Mouse (Mus musculus) bone marrow, adult 2 months (tissue): ENCODE results near the gene Adgrb3. TPM values are rescaled to one million over a fixed set of nuclear protein-coding genes. Genes with fewer than 3 reads are reported as not detected.

Experiments
- H3K27ac ChIP-seq: fragments of 200-500 bp; 2 replicates; pipeline ENCODE4 v1.5.1; 2012; ENCODE audit warnings: low read depth, mild to moderate bottlenecking, control low read depth, inconsistent platforms, low read length; ENCODE audit not compliant: control insufficient read depth, poor library complexity, insufficient read depth
- H3K4me1 ChIP-seq: fragments of 200-500 bp; 2 replicates; pipeline ENCODE4 v1.6.1; 2011; ENCODE audit warnings: low read length; ENCODE audit not compliant: control insufficient read depth, insufficient read depth
- H3K4me3 ChIP-seq: fragments of 200-500 bp; replicated peaks from 2 replicates; pipeline ENCODE3; 2011; ENCODE audit warnings: mild to moderate bottlenecking, low read depth, low read length, control low read depth; ENCODE audit not compliant: control insufficient read depth
- CTCF ChIP-seq: fragments of 200-500 bp; IDR thresholded peaks from 2 replicates; pipeline ENCODE4 v1.5.1; 2011; ENCODE audit warnings: low read length, control low read depth; ENCODE audit not compliant: control insufficient read depth, insufficient read depth
- POLR2A ChIP-seq: fragments of 200-500 bp; IDR thresholded peaks from 2 replicates; pipeline ENCODE4 v1.6.1; 2011; ENCODE audit warnings: low read depth, mild to moderate bottlenecking, control low read depth, low read length, borderline replicate concordance; ENCODE audit not compliant: control insufficient read depth
- WGBS: fragments of 180-500 bp; shearing (Covaris S2); methylation state at CpG from one replicate; pipeline ENCODE4 v1.1.7; 2018; 5-methylcytosine and 5-hydroxymethylcytosine counted together
- polyA plus RNA-seq: library from polyadenylated mRNA; stranded (reverse); fragments of >200 nt; gene quantifications from 2 replicates; pipeline ENCODE4 v1.2.4, GENCODE M21; 2011; ENCODE audit warnings: low replicate concordance; ENCODE audit not compliant: missing spikeins, insufficient read depth, insufficient read length

Adgrb3 gene
- polyA plus RNA-seq, 1 experiment, result 0.35 TPM

GRCm38 (mm10) chr1:25180615-25181014 is 648.9 kb downstream of the Adgrb3 start:
- TF ChIP-seq POLR2A (no peak), CTCF (no peak)
- Histone ChIP-seq H3K27ac (no peak overlapping the region), H3K4me3 (no peak overlapping the region), H3K4me1 (no peaks in the 10 kb centered on the region)
- 63% methylated on average over 6 of the region's 6 CpGs for WGBS

GRCm38 (mm10) chr1:25179860-25180582 is 649.5 kb downstream of the Adgrb3 start:
- 58% methylated on average over 9 of the region's 9 CpGs for WGBS
- TF ChIP-seq POLR2A, result no peak
- TF ChIP-seq CTCF, result no peak
- no peak overlapping the region for H3K27ac ChIP-seq
- no peaks in the 10 kb centered on the region for H3K4me1 ChIP-seq
- H3K4me3 ChIP-seq, result no peak overlapping the region

GRCm38 (mm10) chr1:25178347-25179130 is 651.0 kb downstream of the Adgrb3 start:
- H3K4me3 ChIP-seq, result no peak overlapping the region
- WGBS, result 48% methylated on average over 21 of the region's 21 CpGs
- TF ChIP-seq POLR2A (no peak), CTCF (no peak)
- H3K4me1 ChIP-seq, result no peaks in the 10 kb centered on the region
- H3K27ac ChIP-seq, result no peak overlapping the region

GRCm38 (mm10) chr1:25167120-25167519 is 662.4 kb downstream of the Adgrb3 start:
- no peaks in the 10 kb centered on the region for H3K4me1 ChIP-seq
- no peak overlapping the region for H3K27ac ChIP-seq
- no peak overlapping the region for H3K4me3 ChIP-seq
- WGBS, result 80% methylated on average over 5 of the region's 5 CpGs
- TF ChIP-seq CTCF (no peak), POLR2A (no peak)

- no peak for TF ChIP-seq CTCF
- TF ChIP-seq POLR2A, result no peak
- 71% methylated on average over 11 of the region's 11 CpGs for WGBS
- no peak overlapping the region for H3K4me3 ChIP-seq
- no peak overlapping the region for H3K27ac ChIP-seq
- no peaks in the 10 kb centered on the region for H3K4me1 ChIP-seq
These were observed 663.3 kb downstream of the Adgrb3 start for GRCm38 (mm10) chr1:25166036-25166796.

- no peak for TF ChIP-seq CTCF
- no peak for TF ChIP-seq POLR2A
- WGBS, result 72% methylated on average over 6 of the region's 6 CpGs
- no peak overlapping the region for H3K4me3 ChIP-seq
- no peak overlapping the region for H3K27ac ChIP-seq
- H3K4me1 ChIP-seq, result no peaks in the 10 kb centered on the region
These were observed 665.9 kb downstream of the Adgrb3 start for GRCm38 (mm10) chr1:25163561-25163960.

GRCm38 (mm10) chr1:25146206-25146605 is 683.3 kb downstream of the Adgrb3 start:
- TF ChIP-seq CTCF (no peak), POLR2A (no peak)
- H3K4me1 ChIP-seq, result no peaks in the 10 kb centered on the region
- no peak overlapping the region for H3K27ac ChIP-seq
- H3K4me3 ChIP-seq, result no peak overlapping the region
- 75% methylated on average over 3 of the region's 3 CpGs for WGBS

- Histone ChIP-seq H3K4me3 (no peak overlapping the region), H3K4me1 (no peaks in the 10 kb centered on the region), H3K27ac (no peak overlapping the region)
- no peak for TF ChIP-seq POLR2A
- TF ChIP-seq CTCF, result no peak
- WGBS, result 56% methylated on average over 4 of the region's 4 CpGs
These were observed 697.2 kb downstream of the Adgrb3 start for GRCm38 (mm10) chr1:25132150-25132824.
